Mouse (Mus musculus): ENCODE measurements around the gene Mtmr11.
"Not testable (repeated sequence)": the region's sequence is repeated elsewhere in the genome, so short reads cannot be mapped to it uniquely, and the experiment has no call there.

The Mtmr11 gene

DNA sequence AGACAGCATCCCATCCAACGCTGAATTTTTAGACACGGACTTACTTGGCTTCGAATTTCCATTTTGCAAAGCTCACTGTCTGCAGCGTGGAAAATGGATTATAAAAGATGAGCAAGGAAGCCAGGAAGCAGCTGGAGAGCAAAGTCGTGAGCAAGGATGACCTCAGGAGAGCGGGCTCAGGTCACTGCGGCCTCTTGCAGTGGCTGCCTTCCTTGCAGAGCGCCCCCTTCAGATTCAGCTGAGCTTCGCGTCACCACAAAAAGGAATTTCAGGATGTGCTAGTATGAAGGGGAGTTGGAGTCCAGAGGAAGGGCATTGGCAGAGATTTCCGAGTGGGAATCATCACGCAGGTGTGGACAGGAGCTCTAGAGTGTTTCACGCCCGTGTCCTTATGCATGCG lies 47.4 kb downstream of the Mtmr11 start:
- DNase-seq (ENCODE audit: low spot score): no peak

- peak; percentile 46 for DNase-seq (ENCODE audit: low spot score)
Observed at GRCm38 (mm10) chr3:96219191-96219641, 57.4 kb downstream of the Mtmr11 start.

DNA sequence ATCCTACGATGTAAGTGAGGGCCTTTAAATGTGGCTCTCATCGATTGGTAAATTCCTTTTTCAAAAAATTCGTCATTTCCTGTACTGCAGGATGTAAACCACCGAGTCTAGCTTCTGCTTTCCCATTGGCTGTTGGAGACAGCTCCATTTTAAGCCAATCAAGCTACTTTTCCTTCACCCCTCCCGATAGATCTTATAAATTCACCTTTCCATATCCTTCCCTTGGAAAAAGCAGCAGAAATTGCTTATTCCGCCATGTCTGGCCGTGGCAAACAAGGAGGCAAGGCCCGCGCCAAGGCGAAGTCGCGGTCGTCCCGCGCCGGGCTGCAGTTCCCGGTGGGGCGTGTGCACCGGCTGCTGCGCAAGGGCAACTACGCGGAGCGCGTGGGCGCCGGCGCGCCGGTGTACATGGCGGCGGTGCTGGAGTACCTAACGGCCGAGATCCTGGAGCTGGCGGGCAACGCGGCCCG lies 57.9 kb downstream of the Mtmr11 start, which contains the start of the genes Bola1 and Hist2h2ab:
TSS of gene Bola1 (minus strand) at position 49 of the 470 bp plus-strand sequence.
TSS of gene Hist2h2ab (plus strand) at position 205 of the 470 bp plus-strand sequence.
- DNase-seq (ENCODE audit: low spot score): peak; percentile 90

DNA sequence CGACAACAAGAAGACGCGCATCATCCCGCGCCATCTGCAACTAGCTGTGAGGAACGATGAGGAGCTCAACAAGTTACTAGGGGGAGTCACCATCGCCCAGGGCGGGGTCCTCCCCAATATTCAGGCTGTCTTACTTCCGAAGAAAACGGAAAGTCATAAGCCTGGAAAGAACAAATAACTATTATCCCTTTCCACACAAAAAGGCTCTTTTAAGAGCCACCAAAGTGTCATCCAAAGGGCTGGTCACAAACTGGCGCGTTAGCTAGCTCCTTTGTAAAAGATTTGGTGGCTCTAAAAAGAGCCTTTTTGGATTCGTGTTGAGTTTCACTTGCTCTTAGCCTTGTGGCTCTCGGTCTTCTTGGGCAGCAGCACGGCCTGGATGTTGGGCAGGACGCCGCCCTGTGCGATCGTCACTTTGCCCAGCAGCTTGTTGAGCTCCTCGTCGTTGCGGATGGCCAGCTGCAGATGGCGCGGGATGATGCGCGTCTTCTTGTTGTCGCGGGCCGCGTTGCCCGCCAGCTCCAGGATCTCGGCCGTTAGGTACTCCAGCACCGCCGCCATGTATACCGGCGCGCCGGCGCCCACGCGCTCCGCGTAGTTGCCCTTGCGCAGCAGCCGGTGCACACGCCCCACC lies 58.4 kb downstream of the Mtmr11 start:
- not testable (repeated sequence) for DNase-seq (ENCODE audit: low spot score)

DNA sequence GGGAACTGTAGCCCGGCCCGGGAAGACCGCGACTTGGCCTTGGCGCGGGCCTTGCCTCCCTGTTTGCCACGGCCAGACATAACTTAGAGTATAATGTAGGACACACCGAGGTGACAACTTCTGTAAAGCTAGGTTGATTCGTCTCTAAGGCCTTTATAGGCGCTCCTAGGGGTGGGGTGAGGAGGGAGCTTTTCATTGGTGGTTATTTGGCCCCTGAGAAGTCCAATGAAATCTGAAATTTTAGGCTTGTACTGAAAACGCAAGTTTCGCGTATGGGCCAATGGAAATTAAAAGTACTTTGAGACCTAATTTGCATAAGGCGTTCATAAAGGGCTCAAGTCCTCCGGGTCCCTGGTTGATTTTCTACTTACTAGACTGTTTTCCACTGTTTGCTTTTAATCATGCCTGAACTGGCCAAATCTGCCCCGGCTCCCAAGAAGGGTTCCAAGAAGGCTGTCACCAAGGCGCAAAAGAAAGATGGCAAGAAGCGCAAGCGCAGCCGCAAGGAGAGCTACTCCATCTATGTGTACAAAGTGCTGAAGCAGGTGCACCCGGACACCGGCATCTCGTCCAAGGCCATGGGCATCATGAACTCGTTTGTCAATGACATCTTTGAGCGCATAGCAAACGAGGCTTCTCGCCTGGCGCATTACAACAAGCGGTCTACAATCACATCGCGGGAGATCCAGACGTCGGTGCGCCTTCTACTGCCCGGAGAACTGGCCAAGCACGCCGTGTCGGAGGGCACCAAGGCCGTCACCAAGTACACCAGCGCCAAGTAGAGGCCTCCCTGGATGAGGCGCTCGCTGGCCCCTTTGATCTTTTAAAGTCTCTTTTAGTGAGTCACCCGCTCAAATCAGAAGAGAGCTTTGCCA lies 59.2 kb downstream of the Mtmr11 start, which contains the start of the genes Hist2h2ac and Hist2h2be:
TSS of gene Hist2h2ac (minus strand) at position 116 of the 875 bp plus-strand sequence.
TSS of gene Hist2h2be (plus strand) at position 355 of the 875 bp plus-strand sequence.
- DNase-seq (ENCODE audit: low spot score): peak; percentile 96

Data from lung, postnatal 25 days (tissue).